Mouse (Mus musculus) myocyte (in vitro differentiated cells): ENCODE measurements at regions not wholly inside any gene's neighbourhood (a gene's known extent, or its start where the extent isn't known, plus 50 kb on each side); places are given as distances from the start of the nearest gene placed in this dataset.

ENCODE experiments used
- CEBPB ChIP-seq: IDR thresholded peaks from 2 replicates; pipeline ENCODE4 v1.6.1; 2011; ENCODE audit warnings: mild to moderate bottlenecking, moderate library complexity; ENCODE audit not compliant: poor library complexity, insufficient read depth, severe bottlenecking
- MAX ChIP-seq: IDR thresholded peaks from one replicate; pipeline ENCODE4 v1.6.1; 2011; ENCODE audit warnings: low read depth, mild to moderate bottlenecking, control low read depth
- MYOD1 ChIP-seq, 3 experiments: IDR thresholded peaks; one replicate each; pipeline ENCODE4 v1.6.1; 2011; ENCODE audit warnings: control low read depth in 2 of 3, low read depth in 2 of 3, mild to moderate bottlenecking in 2 of 3, moderate library complexity in 1 of 3; ENCODE audit not compliant: insufficient read length in 2 of 3, control insufficient read depth in 1 of 3
- MYOG ChIP-seq, 3 experiments: IDR thresholded peaks; one replicate each; pipeline ENCODE4 v1.6.1; 2011; ENCODE audit warnings: control low read depth in 2 of 3, low read depth in 2 of 3, mild to moderate bottlenecking in 2 of 3; ENCODE audit not compliant: insufficient read length in 2 of 3, control insufficient read depth in 1 of 3, insufficient read depth in 1 of 3
- POLR2A ChIP-seq: IDR thresholded peaks from one replicate; pipeline ENCODE4 v1.6.1; 2011; ENCODE audit warnings: low read depth, mild to moderate bottlenecking, control low read depth, moderate library complexity; ENCODE audit not compliant: insufficient read length
- SRF ChIP-seq: IDR thresholded peaks from one replicate; pipeline ENCODE4 v1.6.1; 2011; ENCODE audit warnings: low read depth; ENCODE audit not compliant: control insufficient read depth, insufficient read length
- TCF12 ChIP-seq: IDR thresholded peaks from one replicate; pipeline ENCODE4 v1.6.1; 2011; ENCODE audit warnings: mild to moderate bottlenecking, control low read depth; ENCODE audit not compliant: poor library complexity, insufficient read depth, severe bottlenecking
- TCF3 ChIP-seq: IDR thresholded peaks from one replicate; pipeline ENCODE4 v1.6.1; 2011; ENCODE audit warnings: low read depth, control low read depth; ENCODE audit not compliant: insufficient read length
- USF1 ChIP-seq: IDR thresholded peaks from one replicate; pipeline ENCODE4 v1.6.1; 2011; ENCODE audit warnings: low read depth, mild to moderate bottlenecking, control low read depth, moderate library complexity

GRCm38 (mm10) chr15:37102035-37102555 is 94.5 kb upstream of the Zfp706 start:
- TF ChIP-seq TCF3 (no peak), USF1 (no peak), POLR2A (no peak), MYOG (IDR thresholded peaks at IDR 0.05; ENCODE audit: control insufficient read depth in 1 of 3, insufficient read depth in 1 of 3, insufficient read length in 2 of 3, low read depth in 2 of 3) (no peak), CEBPB (no peak), SRF (no peak), MAX (no peak), TCF12 (no peak), MYOD1 (IDR thresholded peaks at IDR 0.05; ENCODE audit: control insufficient read depth in 1 of 3, insufficient read length in 2 of 3, low read depth in 2 of 3) (no peak)
